Mouse (Mus musculus): ENCODE results near the gene 4932438H23Rik.

- TF ChIP-seq POLR2A (IDR thresholded peaks at IDR 0.05; ENCODE audit: control insufficient read depth, low read depth, low read length) (no peak), CTCF (IDR thresholded peaks at IDR 0.05; ENCODE audit: control insufficient read depth, insufficient read depth, insufficient replicate concordance, low read depth, low read length) (no peak)
Measured at GRCm38 (mm10) chr16:91138151-91138550, 43.2 kb upstream of the 4932438H23Rik start.

Measured in testis, adult 2 months (tissue).